Mouse (Mus musculus) heart, embryonic 16.5 days (tissue): ENCODE results near the gene Tmem182. TPM values are rescaled to one million over a fixed set of nuclear protein-coding genes. Genes with fewer than 3 reads are reported as not detected.
A peak's percentile ranks its signal among the peaks of the same experiment; 100 is the strongest.

ENCODE experiments used
- ATAC-seq: fragments of 200-750 bp; cut with Nextera tagmentation; replicated peaks from 2 replicates; pipeline ENCODE4 v1.8.0; 2017; ENCODE audit warnings: moderate number of reproducible peaks; ENCODE audit not compliant: insufficient read depth, low FRiP score; ENCODE audit errors: extremely low read depth
- H3K27ac ChIP-seq: fragments of 300-500 bp; sonication (generic); 2 replicates; pipeline ENCODE4 v1.5.1; 2014; ENCODE audit warnings: mild to moderate bottlenecking, low read length, control low read depth, moderate library complexity
- H3K27me3 ChIP-seq: fragments of 300-500 bp; sonication (generic); 2 replicates; pipeline ENCODE4 v1.6.1; 2014; ENCODE audit warnings: low read length, mixed read lengths; ENCODE audit not compliant: control insufficient read depth, insufficient read depth
- H3K36me3 ChIP-seq: fragments of 300-500 bp; sonication (generic); 2 replicates; pipeline ENCODE4 v1.6.1; 2014; ENCODE audit not compliant: control insufficient read depth, insufficient read depth
- H3K4me1 ChIP-seq: fragments of 300-500 bp; sonication (generic); 2 replicates; pipeline ENCODE4 v1.6.1; 2014; ENCODE audit warnings: low read length, mixed read lengths; ENCODE audit not compliant: control insufficient read depth, insufficient read depth
- H3K4me2 ChIP-seq: fragments of 300-500 bp; sonication (generic); 2 replicates; pipeline ENCODE4 v1.6.1; 2014; ENCODE audit warnings: low read depth, mild to moderate bottlenecking, control low read depth, low read length
- H3K4me3 ChIP-seq: fragments of 300-500 bp; sonication (generic); 2 replicates; pipeline ENCODE4 v1.5.1; 2014; ENCODE audit warnings: mild to moderate bottlenecking, control low read depth, low read length
- H3K9ac ChIP-seq: fragments of 300-500 bp; sonication (generic); 2 replicates; pipeline ENCODE4 v1.6.1; 2014; ENCODE audit warnings: low read length, control low read depth
- H3K9me3 ChIP-seq: fragments of 300-500 bp; sonication (generic); replicated peaks from 2 replicates; pipeline ENCODE4 v1.6.1; 2016; ENCODE audit warnings: low read length; ENCODE audit not compliant: control insufficient read depth
- WGBS: fragments of 180-500 bp; shearing (Covaris S2); extraction: QIAGEN DNeasy Blood & Tissue Kit; methylation state at CpG from one replicate; pipeline ENCODE4 v1.1.7; 2014; 5-methylcytosine and 5-hydroxymethylcytosine counted together
- polyA plus RNA-seq: library from polyadenylated mRNA; unstranded; fragments of >200 nt; fragmentation: Nextera tagmentation; extraction: Ambion mirVana; gene quantifications from 2 replicates; pipeline ENCODE4 v1.2.1, GENCODE M21; 2015

The Tmem182 gene
- polyA plus RNA-seq, 1 experiment from 2014 or later: 58.2 TPM

GRCm38 (mm10) chr1:40867651-40868050 lies 62.2 kb downstream of the Tmem182 start:
- H3K4me1 ChIP-seq: no peaks in the 10 kb centered on the region
- H3K27ac ChIP-seq: no peak overlapping the region
- H3K4me3 ChIP-seq: no peak overlapping the region
- ATAC-seq: no peak
- no peaks in the 10 kb centered on the region for H3K27me3 ChIP-seq
- no peak overlapping the region for H3K4me2 ChIP-seq
- 62% methylated on average over 2 of the region's 2 CpGs for WGBS
- H3K9ac ChIP-seq: no peak overlapping the region
- no peaks in the 10 kb centered on the region for H3K36me3 ChIP-seq
- H3K9me3 ChIP-seq: no peaks in the 10 kb centered on the region

GRCm38 (mm10) chr1:40873760-40874455 lies 68.5 kb downstream of the Tmem182 start:
- peaks cover 6% of the 10 kb centered on the region; the same call in 1 of the 2 replicates for H3K4me1 ChIP-seq
- 49% methylated on average over 10 of the region's 10 CpGs for WGBS
- H3K9me3 ChIP-seq: no peaks in the 10 kb centered on the region
- H3K36me3 ChIP-seq: no peaks in the 10 kb centered on the region
- peak overlapping the region; percentile 61 for H3K4me2 ChIP-seq
- peak overlapping the region; percentile 61 for H3K9ac ChIP-seq
- H3K27me3 ChIP-seq: no peaks in the 10 kb centered on the region
- H3K27ac ChIP-seq: peak overlapping the region; percentile 10
- H3K4me3 ChIP-seq: peak overlapping the region; percentile 43
- no peak for ATAC-seq

GRCm38 (mm10) chr1:40874456-40875375 lies 69.3 kb downstream of the Tmem182 start:
- peak; percentile 49; the same call in 1 of the 2 replicates for ATAC-seq
- peak overlapping the region; percentile 61 for H3K4me2 ChIP-seq
- H3K27me3 ChIP-seq: no peaks in the 10 kb centered on the region
- H3K9ac ChIP-seq: peak overlapping the region; percentile 61
- peaks cover 6% of the 10 kb centered on the region; the same call in 1 of the 2 replicates for H3K4me1 ChIP-seq
- H3K27ac ChIP-seq: peak overlapping the region; percentile 10
- H3K36me3 ChIP-seq: no peaks in the 10 kb centered on the region
- peak overlapping the region; percentile 43 for H3K4me3 ChIP-seq
- H3K9me3 ChIP-seq: no peaks in the 10 kb centered on the region
- 57% methylated on average over 26 of the region's 26 CpGs for WGBS

- Histone ChIP-seq H3K4me1 (peaks cover 6% of the 10 kb centered on the region; the same call in 1 of the 2 replicates), H3K9me3 (no peaks in the 10 kb centered on the region), H3K36me3 (no peaks in the 10 kb centered on the region), H3K27ac (no peak overlapping the region), H3K4me2 (no peak overlapping the region), H3K9ac (no peak overlapping the region), H3K27me3 (no peaks in the 10 kb centered on the region), H3K4me3 (no peak overlapping the region)
- ATAC-seq: no peak
- 16% methylated on average over 9 of the region's 9 CpGs for WGBS
These were observed 73.7 kb downstream of the Tmem182 start for GRCm38 (mm10) chr1:40879051-40879450.

- Histone ChIP-seq H3K27ac (no peak overlapping the region), H3K27me3 (no peaks in the 10 kb centered on the region), H3K9me3 (no peaks in the 10 kb centered on the region), H3K36me3 (no peaks in the 10 kb centered on the region), H3K9ac (no peak overlapping the region), H3K4me1 (peaks cover 3% of the 10 kb centered on the region; the same call in 1 of the 2 replicates), H3K4me3 (no peak overlapping the region), H3K4me2 (no peak overlapping the region)
- 77% methylated on average over 6 of the region's 6 CpGs for WGBS
- no peak for ATAC-seq
These were observed 74.1 kb downstream of the Tmem182 start for GRCm38 (mm10) chr1:40879526-40879925.

GRCm38 (mm10) chr1:40880527-40880926 lies 75.1 kb downstream of the Tmem182 start:
- ATAC-seq: no peak
- Histone ChIP-seq H3K4me3 (no peak overlapping the region), H3K27me3 (no peaks in the 10 kb centered on the region), H3K9ac (no peak overlapping the region), H3K9me3 (no peaks in the 10 kb centered on the region), H3K36me3 (no peaks in the 10 kb centered on the region), H3K4me2 (no peak overlapping the region), H3K27ac (no peak overlapping the region), H3K4me1 (peaks cover 1% of the 10 kb centered on the region)
- WGBS: 31% methylated on average over 2 of the region's 2 CpGs

- H3K9me3 ChIP-seq: no peaks in the 10 kb centered on the region
- H3K4me3 ChIP-seq: no peak overlapping the region
- no peak overlapping the region for H3K27ac ChIP-seq
- no peak for ATAC-seq
- 84% methylated on average over 2 of the region's 2 CpGs for WGBS
- H3K27me3 ChIP-seq: no peaks in the 10 kb centered on the region
- no peak overlapping the region for H3K4me2 ChIP-seq
- no peak overlapping the region for H3K9ac ChIP-seq
- no peaks in the 10 kb centered on the region for H3K36me3 ChIP-seq
- peaks cover 6% of the 10 kb centered on the region for H3K4me1 ChIP-seq
These were observed 78.5 kb downstream of the Tmem182 start for GRCm38 (mm10) chr1:40883856-40884255.

GRCm38 (mm10) chr1:40884943-40885342 lies 79.5 kb downstream of the Tmem182 start:
- no peak overlapping the region for H3K4me2 ChIP-seq
- no peak overlapping the region for H3K27ac ChIP-seq
- WGBS: 74% methylated on average over 6 of the region's 6 CpGs
- no peak overlapping the region for H3K9ac ChIP-seq
- ATAC-seq: no peak
- no peaks in the 10 kb centered on the region for H3K36me3 ChIP-seq
- H3K4me1 ChIP-seq: peaks cover 6% of the 10 kb centered on the region
- H3K27me3 ChIP-seq: no peaks in the 10 kb centered on the region
- no peaks in the 10 kb centered on the region for H3K9me3 ChIP-seq
- no peak overlapping the region for H3K4me3 ChIP-seq

GRCm38 (mm10) chr1:40887673-40888072 lies 82.3 kb downstream of the Tmem182 start:
- H3K4me3 ChIP-seq: no peak overlapping the region
- WGBS: 31% methylated on average over 12 of the region's 12 CpGs
- no peaks in the 10 kb centered on the region for H3K27me3 ChIP-seq
- peak; percentile 65; the same call in 1 of the 2 replicates for ATAC-seq
- H3K4me1 ChIP-seq: peaks cover 6% of the 10 kb centered on the region
- H3K4me2 ChIP-seq: 0 out of 2 replicates have a peak overlapping the region, but pooled peaks have one; percentile 29
- H3K36me3 ChIP-seq: no peaks in the 10 kb centered on the region
- no peak overlapping the region for H3K27ac ChIP-seq
- no peaks in the 10 kb centered on the region for H3K9me3 ChIP-seq
- H3K9ac ChIP-seq: no peak overlapping the region
